Mouse (Mus musculus) small intestine, adult 2 months (tissue): ENCODE results near the gene Dgkg.

Experiments used
- CTCF ChIP-seq: fragments of 200-500 bp; IDR thresholded peaks from 2 replicates; pipeline ENCODE4 v1.5.1; 2012; ENCODE audit warnings: low read depth, mild to moderate bottlenecking, control low read depth, inconsistent platforms, low read length, moderate library complexity, mixed read lengths; ENCODE audit not compliant: insufficient replicate concordance, insufficient read length; ENCODE audit errors: extremely low read depth
- POLR2A ChIP-seq: fragments of 200-500 bp; IDR thresholded peaks from 2 replicates; pipeline ENCODE4 v1.6.1; 2012; ENCODE audit warnings: low read depth, mild to moderate bottlenecking, control low read depth, inconsistent platforms, low read length, moderate library complexity

GRCm38 (mm10) chr16:22625987-22626386 lies 31.0 kb downstream of the Dgkg start:
- TF ChIP-seq CTCF (no peak), POLR2A (no peak)
